Mouse (Mus musculus) liver, embryonic 16.5 days (tissue): ENCODE measurements around the gene Slc9c1. TPM values are rescaled to one million over a fixed set of nuclear protein-coding genes. Genes with fewer than 3 reads are reported as not detected.

Experiments used
- ATAC-seq: fragments of 200-750 bp; cut with Nextera tagmentation; 2 replicates; pipeline ENCODE4 v1.8.0; 2017; ENCODE audit warnings: low read depth, mild to moderate bottlenecking, moderate number of reproducible peaks, moderate library complexity
- H3K27ac ChIP-seq: fragments of 300-500 bp; sonication (generic); 2 replicates; pipeline ENCODE4 v1.5.1; 2014; ENCODE audit warnings: mild to moderate bottlenecking, low read length
- H3K27me3 ChIP-seq: fragments of 300-500 bp; sonication (generic); 2 replicates; pipeline ENCODE4 v1.6.1; 2014; ENCODE audit warnings: low read depth, low read length, mixed read lengths; ENCODE audit not compliant: control insufficient read depth, insufficient read depth
- H3K36me3 ChIP-seq: fragments of 300-500 bp; sonication (generic); 2 replicates; pipeline ENCODE4 v1.6.1; 2014; ENCODE audit warnings: mild to moderate bottlenecking; ENCODE audit not compliant: control insufficient read depth, insufficient read depth
- H3K4me1 ChIP-seq: fragments of 300-500 bp; sonication (generic); 2 replicates; pipeline ENCODE4 v1.6.1; 2014; ENCODE audit warnings: low read depth, low read length, mixed read lengths; ENCODE audit not compliant: control insufficient read depth
- H3K4me2 ChIP-seq: fragments of 300-500 bp; sonication (generic); 2 replicates; pipeline ENCODE4 v1.6.1; 2014; ENCODE audit warnings: low read depth, low read length, mixed read lengths
- H3K4me3 ChIP-seq: fragments of 300-500 bp; sonication (generic); 2 replicates; pipeline ENCODE4 v1.5.1; 2014; ENCODE audit warnings: low read depth, mild to moderate bottlenecking, low read length
- H3K9ac ChIP-seq: fragments of 300-500 bp; sonication (generic); 2 replicates; pipeline ENCODE4 v1.6.1; 2014; ENCODE audit warnings: low read depth, low read length
- H3K9me3 ChIP-seq: fragments of 300-500 bp; sonication (generic); replicated peaks from 2 replicates; pipeline ENCODE4 v1.6.1; 2016; ENCODE audit warnings: low read length; ENCODE audit not compliant: control insufficient read depth
- WGBS: fragments of 180-500 bp; shearing (Covaris S2); extraction: QIAGEN DNeasy Blood & Tissue Kit; methylation state at CpG from one replicate; pipeline ENCODE4 v1.1.7; 2014; ENCODE audit not compliant: insufficient replicate concordance; 5-methylcytosine and 5-hydroxymethylcytosine counted together
- polyA plus RNA-seq: library from polyadenylated mRNA; unstranded; fragments of >200 nt; fragmentation: Nextera tagmentation; extraction: Ambion mirVana; gene quantifications from 2 replicates; pipeline ENCODE4 v1.2.1, GENCODE M21; 2015

The Slc9c1 gene
- polyA plus RNA-seq, 1 experiment from 2014 or later, result not detected

DNA sequence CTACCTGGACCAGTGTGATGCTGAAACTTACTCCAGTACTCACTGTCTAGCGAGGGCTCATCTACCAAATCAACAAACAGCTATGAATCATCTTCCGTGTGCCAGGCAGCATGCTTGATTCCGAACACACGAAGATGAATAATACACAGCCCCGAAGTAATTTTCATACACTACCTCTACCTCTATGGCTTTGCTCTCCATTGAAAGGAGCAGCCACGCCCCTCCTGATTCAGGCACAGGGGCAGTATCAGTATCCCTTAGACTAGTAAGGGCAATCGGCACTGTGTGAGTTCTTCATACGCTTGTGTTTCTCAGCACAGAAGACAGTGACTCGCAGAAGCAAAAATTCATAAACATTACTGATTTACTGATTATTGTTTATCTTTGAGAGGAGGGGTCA is 119.4 kb downstream of the Slc9c1 start:
- Histone ChIP-seq H3K9me3 (no peaks in the 10 kb centered on the region), H3K9ac (no peak overlapping the region), H3K36me3 (no peaks in the 10 kb centered on the region), H3K27ac (no peak overlapping the region), H3K4me1 (no peaks in the 10 kb centered on the region; the same call in 1 of the 2 replicates), H3K27me3 (no peaks in the 10 kb centered on the region), H3K4me2 (peak overlapping the region; percentile 65), H3K4me3 (no peak overlapping the region)
- 67% methylated on average over 9 of the region's 9 CpGs for WGBS
- no peak for ATAC-seq

Other genes starting within 250 kb of the Slc9c1 start
- gene Cd200, start 126.3 kb upstream of the Slc9c1 start, polyA plus RNA-seq, result 0.67 and 0.72 TPM in 2 replicates
- gene Gm609, start 42.3 kb upstream of the Slc9c1 start, polyA plus RNA-seq, result 0.04 and 0.05 TPM in 2 replicates
- not detected in 2 replicates for gene Gm17783, start 3.3 kb upstream of the Slc9c1 start, polyA plus RNA-seq
- gene Gcsam, start 75.1 kb downstream of the Slc9c1 start, polyA plus RNA-seq, result 1.8 and 1.9 TPM in 2 replicates
- gene BC016579, start 118.8 kb downstream of the Slc9c1 start, polyA plus RNA-seq, result 0.27 and 0.32 TPM in 2 replicates
- 0.11 and 0.13 TPM in 2 replicates for gene Tmprss7, start 158.3 kb downstream of the Slc9c1 start, polyA plus RNA-seq
- gene Tagln3, start 189.3 kb downstream of the Slc9c1 start, polyA plus RNA-seq, result 0.09 and 0.26 TPM in 2 replicates
- 13.6 and 15.5 TPM in 2 replicates for gene Abhd10, start 207.6 kb downstream of the Slc9c1 start, polyA plus RNA-seq